Mouse (Mus musculus): ENCODE measurements around the gene Ciapin1.

GRCm38 (mm10) chr8:94814556-94814955 lies 23.6 kb downstream of the Ciapin1 start:
- no peak for TF ChIP-seq GATA1 (IDR thresholded peaks at IDR 0.05; ENCODE audit: low read length)
- no peak for TF ChIP-seq TAL1 (IDR thresholded peaks at IDR 0.05; ENCODE audit: low read length)

Measured in erythroblast, embryonic 14.5 days (primary cell).